19 mouse cellular contexts compared by ENCODE assay signal in the genomic region with DNA sequence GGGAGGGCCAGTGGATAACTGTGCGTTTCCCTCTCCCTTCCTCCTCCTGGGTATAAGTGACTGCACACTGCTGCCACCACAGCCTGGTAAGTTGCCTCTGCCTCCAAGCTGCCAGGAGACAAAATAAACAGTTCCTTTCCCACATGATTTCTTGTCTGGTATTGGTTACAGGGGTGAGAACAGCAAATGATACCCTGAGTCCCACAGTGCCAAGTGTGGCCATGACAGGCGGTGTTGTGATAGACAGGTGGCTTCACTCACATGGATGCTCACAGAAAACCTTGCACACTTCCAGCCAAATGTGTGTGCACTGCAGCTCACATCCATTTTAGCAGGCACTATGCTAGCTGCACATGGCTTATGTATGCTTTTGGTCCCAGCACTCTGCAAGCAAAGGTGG. TPM values are rescaled to one million over a fixed set of nuclear protein-coding genes. Genes with fewer than 3 reads are reported as not detected.
A peak's percentile ranks its signal among the peaks of the same experiment; 100 is the strongest.
DNase-seq lines count a peak whose midpoint lies in the region; ATAC-seq and TF ChIP-seq lines count a peak whose summit lies in the region.
"Had no signal": no experiment of that assay in that cellular context is flagged by ENCODE, and none has a peak within 500 bp of the region (broad histone marks: within the 10 kb centered on the region; RNA-seq: fewer than 3 reads in every experiment).

No protein-coding gene starts in this region.

- no peak overlapping the region for H3K9ac ChIP-seq in midbrain, embryonic 11.5 days (ENCODE audit: low read length)
- no peak overlapping the region for H3K9ac ChIP-seq in midbrain, embryonic 16.5 days (ENCODE audit: low read depth, low read length)
- no peak overlapping the region for H3K9ac ChIP-seq in liver, embryonic 14.5 days (replicated peaks)
- H3K9ac ChIP-seq: embryonic facial prominence, embryonic 13.5 days; heart, embryonic 13.5 days; hindbrain, embryonic 12.5 days had no signal

- H3K9me3 ChIP-seq in midbrain, embryonic 11.5 days (ENCODE audit: control insufficient read depth, low read length): no peaks in the 10 kb centered on the region
- no peaks in the 10 kb centered on the region for H3K9me3 ChIP-seq in midbrain, embryonic 16.5 days (replicated peaks; ENCODE audit: control insufficient read depth, low read length, poor library complexity, severe bottlenecking)
- H3K9me3 ChIP-seq in liver, embryonic 14.5 days (ENCODE audit: control insufficient read depth, low read length): no peaks in the 10 kb centered on the region
- H3K9me3 ChIP-seq: embryonic facial prominence, embryonic 13.5 days; heart, embryonic 13.5 days; hindbrain, embryonic 12.5 days had no signal

- no peak overlapping the region for H3K4me3 ChIP-seq in midbrain, embryonic 11.5 days (ENCODE audit: low read depth, low read length)
- no peak overlapping the region for H3K4me3 ChIP-seq in midbrain, embryonic 16.5 days (ENCODE audit: low read depth, low read length)
- no peak overlapping the region for H3K4me3 ChIP-seq in liver, embryonic 14.5 days (ENCODE audit: insufficient read depth in 1 of 2, low read depth in 2 of 2, low read length in 2 of 2)
- no peak overlapping the region for H3K4me3 ChIP-seq in myocyte
- H3K4me3 ChIP-seq: embryonic facial prominence, embryonic 13.5 days; heart, embryonic 13.5 days; hindbrain, embryonic 12.5 days had no signal

- ATAC-seq in midbrain, embryonic 11.5 days (ENCODE audit: low FRiP score): no peak
- no peak for ATAC-seq in midbrain, embryonic 16.5 days
- ATAC-seq in liver, embryonic 14.5 days (ENCODE audit: insufficient read depth): no peak
- ATAC-seq in activated CD4-positive, CD25-positive, alpha-beta regulatory T cell, adult 4 months: no peak
- ATAC-seq: forebrain, embryonic 14.5 days; hindbrain, embryonic 16.5 days had no signal

- H3K27ac ChIP-seq in midbrain, embryonic 11.5 days (ENCODE audit: low read depth, low read length): no peak overlapping the region
- no peak overlapping the region for H3K27ac ChIP-seq in midbrain, embryonic 16.5 days (ENCODE audit: low read length)
- H3K27ac ChIP-seq in liver, embryonic 14.5 days: no peak overlapping the region
- H3K27ac ChIP-seq: embryonic facial prominence, embryonic 13.5 days; heart, embryonic 13.5 days; hindbrain, embryonic 12.5 days had no signal

- peak; percentile 88 for DNase-seq in heart, adult 11 months
- no peak for DNase-seq in heart, postnatal 25 days (ENCODE audit: low spot score)
- peak; percentile 21 for DNase-seq in midbrain, embryonic 11.5 days (ENCODE audit: low spot score, missing footprints)
- no peak for DNase-seq in liver, embryonic 14.5 days (ENCODE audit: low read depth in 3 of 3, low spot score in 3 of 3)
- no peak for DNase-seq in T-cell, adult 2 months (ENCODE audit: low spot score)
- DNase-seq: adrenal gland, postnatal 14 days; cerebellum, adult 18-20 months; cerebellum, adult 9-11 months; cerebellum, postnatal 36 days; gastrocnemius, postnatal 10 days; heart, postnatal 4 days had no signal

- WGBS in midbrain, embryonic 11.5 days: 90% methylated on average over 2 of the region's 2 CpGs
- 84% methylated on average over 2 of the region's 2 CpGs for WGBS in midbrain, embryonic 16.5 days
- WGBS in liver, embryonic 14.5 days (ENCODE audit: insufficient replicate concordance): 75% methylated on average over 2 of the region's 2 CpGs

- no peak overlapping the region for H3ac ChIP-seq in myocyte (ENCODE audit: control insufficient read depth, insufficient read length)

- H3K36me3 ChIP-seq in midbrain, embryonic 11.5 days (ENCODE audit: control insufficient read depth, insufficient read depth, low read length): no peaks in the 10 kb centered on the region
- H3K36me3 ChIP-seq in midbrain, embryonic 16.5 days (ENCODE audit: control insufficient read depth, insufficient read depth, low read length): no peaks in the 10 kb centered on the region
- no peaks in the 10 kb centered on the region for H3K36me3 ChIP-seq in liver, embryonic 14.5 days (replicated peaks; ENCODE audit: control insufficient read depth, insufficient read depth, low read depth)
- no peaks in the 10 kb centered on the region for H3K36me3 ChIP-seq in myocyte (ENCODE audit: control insufficient read depth, insufficient read depth)
- H3K36me3 ChIP-seq: embryonic facial prominence, embryonic 13.5 days; heart, embryonic 13.5 days; hindbrain, embryonic 12.5 days had no signal

- no peak for TF ChIP-seq POLR2A in myocyte (IDR thresholded peaks at IDR 0.05; ENCODE audit: insufficient read length, low read depth)

- TF ChIP-seq EP300 in liver, embryonic 14.5 days (IDR thresholded peaks at IDR 0.05; ENCODE audit: low read depth): no peak

- no peaks in the 10 kb centered on the region for H3K79me2 ChIP-seq in myocyte (ENCODE audit: control insufficient read depth, insufficient read depth)

- 0 out of 2 replicates have a peak, but pooled peaks cover 2% of the 10 kb centered on the region for H3K27me3 ChIP-seq in midbrain, embryonic 11.5 days (ENCODE audit: control insufficient read depth, insufficient read depth, low read length)
- no peaks in the 10 kb centered on the region for H3K27me3 ChIP-seq in midbrain, embryonic 16.5 days (ENCODE audit: control insufficient read depth, insufficient read depth, low read depth, low read length)
- H3K27me3 ChIP-seq in liver, embryonic 14.5 days (ENCODE audit: control insufficient read depth, insufficient read depth, low read length): no peaks in the 10 kb centered on the region
- no peaks in the 10 kb centered on the region for H3K27me3 ChIP-seq in myocyte (ENCODE audit: control insufficient read depth, insufficient read depth, insufficient read length)
- H3K27me3 ChIP-seq: embryonic facial prominence, embryonic 13.5 days; heart, embryonic 13.5 days had no signal

- intact Hi-C loops in heart, postnatal 25 days (cut with DNase I): no loop called here

- H3K4me2 ChIP-seq in midbrain, embryonic 11.5 days: no peak overlapping the region
- no peak overlapping the region for H3K4me2 ChIP-seq in midbrain, embryonic 16.5 days (ENCODE audit: low read length)
- peak overlapping the region; percentile 71; the same call in 1 of the 2 replicates for H3K4me2 ChIP-seq in liver, embryonic 14.5 days (ENCODE audit: low read depth)
- H3K4me2 ChIP-seq in myocyte (ENCODE audit: low read depth): no peak overlapping the region
- H3K4me2 ChIP-seq: embryonic facial prominence, embryonic 13.5 days; heart, embryonic 13.5 days; hindbrain, embryonic 12.5 days had no signal

- TF ChIP-seq CTCF in liver, embryonic 14.5 days (IDR thresholded peaks at IDR 0.05; ENCODE audit: low read depth): no peak

- H3K4me1 ChIP-seq in midbrain, embryonic 11.5 days (ENCODE audit: control insufficient read depth, insufficient read depth, low read length): no peaks in the 10 kb centered on the region; the same call in 1 of the 2 replicates
- H3K4me1 ChIP-seq in midbrain, embryonic 16.5 days (ENCODE audit: control insufficient read depth, insufficient read depth, low read length): peaks cover 8% of the 10 kb centered on the region; the same call in 1 of the 2 replicates
- H3K4me1 ChIP-seq in liver, embryonic 14.5 days (replicated peaks; ENCODE audit: control insufficient read depth in 2 of 2, insufficient read depth in 2 of 2, low read length in 1 of 2): peaks cover 38 to 43% of the 10 kb centered on the region in 2 experiments

TF ChIP-seq in myocyte, 11 proteins besides CTCF, POLR2A, EP300 and RAD21:
- TF ChIP-seq E2F4 (IDR thresholded peaks at IDR 0.05; ENCODE audit: insufficient read depth) (no peak), MYOG (IDR thresholded peaks at IDR 0.05; ENCODE audit: control insufficient read depth in 1 of 3, insufficient read depth in 1 of 3, insufficient read length in 2 of 3, low read depth in 2 of 3) (peak in 1 of 3 experiments; percentile 25), USF1 (IDR thresholded peaks at IDR 0.05; ENCODE audit: low read depth) (no peak), MYOD1 (IDR thresholded peaks at IDR 0.05; ENCODE audit: control insufficient read depth in 1 of 3, insufficient read length in 2 of 3, low read depth in 2 of 3) (peak in 2 of 3 experiments; percentile 5 to 67), TCF12 (IDR thresholded peaks at IDR 0.05; ENCODE audit: insufficient read depth, poor library complexity, severe bottlenecking) (no peak), CEBPB (IDR thresholded peaks at IDR 0.05; ENCODE audit: insufficient read depth, poor library complexity, severe bottlenecking) (no peak), SRF (IDR thresholded peaks at IDR 0.05; ENCODE audit: control insufficient read depth, insufficient read length, low read depth) (no peak), POLR2AphosphoS2 (IDR thresholded peaks at IDR 0.05; ENCODE audit: insufficient read length, low read depth) (no peak), REST (IDR thresholded peaks at IDR 0.05; ENCODE audit: insufficient read depth, insufficient read length) (no peak), MAX (IDR thresholded peaks at IDR 0.05; ENCODE audit: low read depth) (no peak)
TF ChIP-seq in myocyte: peak in this region for 2.

RNA-seq across cellular contexts. Expression of gene Lrrc8b, which starts 3.8 kb away (rescaled TPM):
- total RNA-seq in heart, postnatal 25 days (2021): 1 to 10 TPM; 4.2 to 5.3 TPM
- polyA plus RNA-seq in midbrain, embryonic 11.5 days (2014; fragmentation: Nextera tagmentation; extraction: Ambion mirVana): 13.3 and 13.8 TPM in 2 replicates
- polyA plus RNA-seq in midbrain, embryonic 16.5 days (2015; fragmentation: Nextera tagmentation; extraction: Ambion mirVana): 17.5 and 18.5 TPM in 2 replicates
- polyA plus RNA-seq in liver, embryonic 14.5 days (2012; rRNA removed): 3.2 and 3.5 TPM in 2 replicates
- 3.8 and 4.8 TPM in 2 replicates for polyA plus RNA-seq in liver, embryonic 14.5 days (2014; fragmentation: Nextera tagmentation; extraction: Ambion mirVana)
- 4.4 TPM for polyA plus RNA-seq in myocyte (2012; fragmentation: generic; extraction: Trizol)
- polyA plus RNA-seq in activated CD4-positive, CD25-positive, alpha-beta regulatory T cell, adult 4 months (2017; shearing (Covaris generic)): 1 to 10 TPM; 1.6 to 2.3 TPM

Comparison
In these comparisons a context has a peak if more than half of its experiments do, and no peak if none do; other contexts are left out.
1. DNase-seq: peak in heart, adult 11 months (single experiment) and midbrain, embryonic 11.5 days (single experiment); none in heart, postnatal 25 days (single experiment), liver, embryonic 14.5 days (0 of 3) and T-cell, adult 2 months (single experiment).